Mouse (Mus musculus): ENCODE data around the gene Slc6a6. TPM values are rescaled to one million over a fixed set of nuclear protein-coding genes. Genes with fewer than 3 reads are reported as not detected.

Slc6a6 gene
- total and polyA plus RNA-seq, 3 experiments = 0.03 to 2.8 TPM; not detected in 1

DNA sequence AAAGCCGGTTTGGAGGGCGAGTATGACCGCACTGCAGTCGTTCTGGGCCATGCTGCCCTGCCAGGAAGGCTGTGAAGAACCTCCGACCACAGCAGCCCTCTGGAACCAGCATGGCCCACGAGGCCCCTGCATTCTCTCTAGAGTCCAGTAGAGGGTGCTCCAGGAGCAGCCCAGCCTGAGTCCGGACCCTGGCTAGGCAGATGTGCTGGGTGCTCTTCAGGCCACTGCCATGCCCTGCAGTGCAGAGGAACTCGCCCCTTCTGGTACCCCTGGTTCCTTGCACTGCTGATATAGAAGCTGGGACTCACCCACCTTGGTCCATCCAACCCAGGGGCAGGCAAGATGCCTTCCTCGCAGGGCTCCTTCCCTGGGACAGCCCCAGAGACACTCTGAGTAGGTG is 92.7 kb downstream of the Slc6a6 start:
- Histone ChIP-seq H3K4me1 (ENCODE audit: insufficient read depth, low read depth, low read length) (no peaks in the 10 kb centered on the region), H3K36me3 (replicated peaks) (no peaks in the 10 kb centered on the region), H3K9me3 (replicated peaks) (no peaks in the 10 kb centered on the region), H3K4me3 (ENCODE audit: low read depth, low read length) (no peak overlapping the region), H3K27me3 (ENCODE audit: insufficient read depth, low read length) (peaks cover 14% of the 10 kb centered on the region; the same call in 1 of the 2 replicates)
- peak; percentile 37 for DNase-seq (ENCODE audit: low spot score)
- no peak for TF ChIP-seq TAL1 (conservative IDR thresholded peaks at IDR 0.05; ENCODE audit: low read depth, low read length)
- no peak for TF ChIP-seq POLR2AphosphoS5 (IDR thresholded peaks at IDR 0.05; ENCODE audit: insufficient replicate concordance, low read depth, low read length)
- TF ChIP-seq CTCF (IDR thresholded peaks at IDR 0.05; ENCODE audit: low read depth, low read length) = peak; percentile 72
- TF ChIP-seq GATA1 (IDR thresholded peaks at IDR 0.05; ENCODE audit: borderline replicate concordance, low read length) = no peak
- no peak for TF ChIP-seq GATA2 (IDR thresholded peaks at IDR 0.05; ENCODE audit: borderline replicate concordance, low read depth, low read length)
- peak; percentile 34; the same call in 1 of the 2 replicates for ATAC-seq (ENCODE audit: extremely low read depth, insufficient number of reproducible peaks, low FRiP score, poor library complexity, severe bottlenecking)

DNA sequence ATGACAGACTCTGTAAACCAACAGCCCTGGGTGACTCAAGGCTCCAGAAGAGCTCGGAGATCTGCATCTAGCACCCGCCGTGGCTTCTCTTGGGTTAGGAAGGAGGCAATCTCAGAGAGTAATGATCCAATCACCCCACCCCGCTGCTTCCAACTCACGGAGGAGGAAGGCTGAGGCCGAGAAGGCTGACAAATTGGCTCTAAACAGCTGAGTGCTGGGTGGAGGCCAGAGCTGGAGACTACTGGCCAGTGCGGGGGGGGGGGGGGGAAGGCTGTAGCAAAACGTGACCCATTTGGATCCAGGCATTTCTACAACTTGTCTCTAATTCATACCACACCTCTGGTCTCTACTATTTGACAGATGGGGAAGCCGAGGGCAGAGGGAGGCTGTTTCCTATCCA is 95.4 kb downstream of the Slc6a6 start:
- TF ChIP-seq CTCF (IDR thresholded peaks at IDR 0.05; ENCODE audit: low read depth, low read length) (no peak), POLR2AphosphoS5 (IDR thresholded peaks at IDR 0.05; ENCODE audit: insufficient replicate concordance, low read depth, low read length) (no peak), GATA2 (IDR thresholded peaks at IDR 0.05; ENCODE audit: borderline replicate concordance, low read depth, low read length) (no peak), TAL1 (conservative IDR thresholded peaks at IDR 0.05; ENCODE audit: low read depth, low read length) (no peak), GATA1 (IDR thresholded peaks at IDR 0.05; ENCODE audit: borderline replicate concordance, low read length) (no peak)
- DNase-seq (ENCODE audit: low spot score) = no peak
- no peak for ATAC-seq (ENCODE audit: extremely low read depth, insufficient number of reproducible peaks, low FRiP score, poor library complexity, severe bottlenecking)
- peaks cover 14% of the 10 kb centered on the region; the same call in 1 of the 2 replicates for H3K27me3 ChIP-seq (ENCODE audit: insufficient read depth, low read length)
- H3K36me3 ChIP-seq (replicated peaks) = no peaks in the 10 kb centered on the region
- H3K9me3 ChIP-seq (replicated peaks) = no peaks in the 10 kb centered on the region
- no peaks in the 10 kb centered on the region for H3K4me1 ChIP-seq (ENCODE audit: insufficient read depth, low read depth, low read length)
- H3K4me3 ChIP-seq (ENCODE audit: low read depth, low read length) = no peak overlapping the region

DNA sequence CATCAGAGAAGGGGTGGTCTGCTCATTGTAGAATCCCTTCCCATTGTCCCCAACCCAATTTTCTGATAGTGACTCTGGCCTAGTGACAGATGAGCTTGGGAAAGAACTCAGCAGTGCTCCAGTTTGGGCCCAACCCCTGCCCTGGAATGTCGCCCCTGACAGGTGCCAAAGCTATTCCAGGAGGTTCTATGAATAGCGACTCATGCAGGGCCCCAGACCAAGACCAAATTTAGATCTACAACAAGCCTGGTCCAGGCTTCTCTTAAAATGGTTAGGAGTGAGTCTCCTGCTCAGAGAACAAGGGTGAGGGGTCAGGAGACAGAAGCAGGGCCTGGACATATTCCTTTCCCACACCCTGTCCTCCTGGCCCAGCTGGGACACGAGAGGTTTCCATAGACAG is 101.2 kb downstream of the Slc6a6 start:
- DNase-seq (ENCODE audit: low spot score) = no peak
- Histone ChIP-seq H3K36me3 (replicated peaks) (no peaks in the 10 kb centered on the region), H3K9me3 (replicated peaks) (no peaks in the 10 kb centered on the region), H3K4me1 (ENCODE audit: insufficient read depth, low read depth, low read length) (no peaks in the 10 kb centered on the region), H3K27me3 (ENCODE audit: insufficient read depth, low read length) (peaks cover 6% of the 10 kb centered on the region; the same call in 1 of the 2 replicates), H3K4me3 (ENCODE audit: low read depth, low read length) (no peak overlapping the region)
- ATAC-seq (ENCODE audit: extremely low read depth, insufficient number of reproducible peaks, low FRiP score, poor library complexity, severe bottlenecking) = no peak
- TF ChIP-seq GATA2 (IDR thresholded peaks at IDR 0.05; ENCODE audit: borderline replicate concordance, low read depth, low read length) = no peak
- TF ChIP-seq CTCF (IDR thresholded peaks at IDR 0.05; ENCODE audit: low read depth, low read length) = no peak
- no peak for TF ChIP-seq POLR2AphosphoS5 (IDR thresholded peaks at IDR 0.05; ENCODE audit: insufficient replicate concordance, low read depth, low read length)
- no peak for TF ChIP-seq GATA1 (IDR thresholded peaks at IDR 0.05; ENCODE audit: borderline replicate concordance, low read length)
- no peak for TF ChIP-seq TAL1 (conservative IDR thresholded peaks at IDR 0.05; ENCODE audit: low read depth, low read length)

DNA sequence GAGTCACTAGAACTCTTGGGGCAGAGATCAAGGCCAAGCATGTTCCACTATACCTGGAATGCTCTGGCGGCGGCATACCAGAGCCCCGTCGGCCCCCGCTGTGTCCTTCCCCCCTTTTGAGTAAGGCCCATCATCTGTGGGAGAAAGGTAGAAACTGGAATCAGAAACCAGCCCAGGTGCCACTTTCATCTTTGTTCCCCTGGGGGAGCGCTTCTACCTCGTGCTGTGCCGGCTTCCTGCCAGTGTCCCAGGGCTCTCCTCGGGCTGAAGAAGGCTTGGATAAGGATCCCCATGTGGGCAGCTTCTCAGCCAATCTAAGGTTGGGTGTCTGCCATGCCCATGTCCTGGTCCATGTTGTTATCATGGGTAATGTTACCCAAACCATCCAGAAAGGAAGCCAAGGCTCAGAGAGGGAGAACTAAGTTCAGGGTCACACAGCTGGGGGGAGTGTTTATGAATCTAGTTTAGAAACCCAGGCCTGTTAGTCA is 104.5 kb downstream of the Slc6a6 start:
- no peak for ATAC-seq (ENCODE audit: extremely low read depth, insufficient number of reproducible peaks, low FRiP score, poor library complexity, severe bottlenecking)
- H3K9me3 ChIP-seq (replicated peaks) = no peaks in the 10 kb centered on the region
- no peak for DNase-seq (ENCODE audit: low spot score)
- TF ChIP-seq POLR2AphosphoS5 (IDR thresholded peaks at IDR 0.05; ENCODE audit: insufficient replicate concordance, low read depth, low read length) (no peak), GATA2 (IDR thresholded peaks at IDR 0.05; ENCODE audit: borderline replicate concordance, low read depth, low read length) (no peak), GATA1 (IDR thresholded peaks at IDR 0.05; ENCODE audit: borderline replicate concordance, low read length) (no peak), TAL1 (conservative IDR thresholded peaks at IDR 0.05; ENCODE audit: low read depth, low read length) (no peak), CTCF (IDR thresholded peaks at IDR 0.05; ENCODE audit: low read depth, low read length) (no peak)
- H3K27me3 ChIP-seq (ENCODE audit: insufficient read depth, low read length) = peaks cover 3% of the 10 kb centered on the region; the same call in 1 of the 2 replicates
- H3K4me1 ChIP-seq (ENCODE audit: insufficient read depth, low read depth, low read length) = no peaks in the 10 kb centered on the region
- H3K4me3 ChIP-seq (ENCODE audit: low read depth, low read length) = no peak overlapping the region
- H3K36me3 ChIP-seq (replicated peaks) = no peaks in the 10 kb centered on the region

DNA sequence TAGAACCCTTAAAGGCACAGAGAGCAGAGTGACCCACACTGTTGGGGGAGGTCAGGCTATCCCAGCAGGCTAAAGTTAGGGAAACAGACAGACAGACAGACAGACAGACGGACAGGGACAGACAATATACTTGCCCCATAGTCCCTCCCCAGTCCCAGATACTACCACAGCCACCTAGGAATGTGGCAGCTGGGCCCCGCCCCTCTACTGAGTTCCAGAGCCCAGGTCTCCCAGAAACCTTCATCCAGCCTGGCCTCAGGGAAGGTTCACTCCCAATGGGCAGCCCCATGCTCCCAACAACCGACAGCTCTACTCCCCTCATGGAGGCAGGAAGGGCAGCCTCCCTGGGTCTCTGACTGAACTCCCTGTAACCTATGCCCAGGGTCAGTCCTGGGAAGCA is 111.8 kb downstream of the Slc6a6 start:
- TF ChIP-seq GATA1 (IDR thresholded peaks at IDR 0.05; ENCODE audit: borderline replicate concordance, low read length) (no peak), GATA2 (IDR thresholded peaks at IDR 0.05; ENCODE audit: borderline replicate concordance, low read depth, low read length) (no peak), POLR2AphosphoS5 (IDR thresholded peaks at IDR 0.05; ENCODE audit: insufficient replicate concordance, low read depth, low read length) (no peak), TAL1 (conservative IDR thresholded peaks at IDR 0.05; ENCODE audit: low read depth, low read length) (no peak), CTCF (IDR thresholded peaks at IDR 0.05; ENCODE audit: low read depth, low read length) (no peak)
- Histone ChIP-seq H3K9me3 (replicated peaks) (no peaks in the 10 kb centered on the region), H3K4me3 (ENCODE audit: low read depth, low read length) (no peak overlapping the region), H3K4me1 (ENCODE audit: insufficient read depth, low read depth, low read length) (no peaks in the 10 kb centered on the region), H3K27me3 (ENCODE audit: insufficient read depth, low read length) (peaks cover 7% of the 10 kb centered on the region; the same call in 1 of the 2 replicates), H3K36me3 (replicated peaks) (no peaks in the 10 kb centered on the region)
- ATAC-seq (ENCODE audit: extremely low read depth, insufficient number of reproducible peaks, low FRiP score, poor library complexity, severe bottlenecking) (no peak), DNase-seq (ENCODE audit: low spot score) (no peak)

DNA sequence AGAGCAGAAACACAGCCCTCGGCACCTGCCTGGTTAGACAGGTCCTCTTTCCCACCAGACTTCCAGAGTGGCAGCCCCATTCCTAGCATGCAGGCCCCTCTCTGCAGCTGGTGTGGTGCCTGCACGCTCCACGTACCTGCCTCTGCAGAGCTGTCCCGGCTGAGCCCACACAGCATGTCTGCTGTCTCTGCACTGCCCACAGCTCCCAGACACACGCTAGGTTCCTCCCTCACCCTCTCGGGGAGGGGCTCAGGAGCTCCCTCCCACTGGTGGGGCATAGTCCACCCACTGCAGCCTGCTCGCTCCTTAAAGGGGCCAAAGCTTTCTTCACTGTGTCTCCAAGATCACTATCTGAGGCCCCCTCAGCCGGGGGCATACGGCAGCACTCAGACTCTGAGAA is 112.2 kb downstream of the Slc6a6 start:
- no peak for ATAC-seq (ENCODE audit: extremely low read depth, insufficient number of reproducible peaks, low FRiP score, poor library complexity, severe bottlenecking)
- peaks cover 7% of the 10 kb centered on the region; the same call in 1 of the 2 replicates for H3K27me3 ChIP-seq (ENCODE audit: insufficient read depth, low read length)
- DNase-seq (ENCODE audit: low spot score) = no peak

More for the DNA sequence above, 112.2 kb downstream of the Slc6a6 start:
- no peaks in the 10 kb centered on the region for H3K9me3 ChIP-seq (replicated peaks)
- TF ChIP-seq TAL1 (conservative IDR thresholded peaks at IDR 0.05; ENCODE audit: low read depth, low read length) (no peak), CTCF (IDR thresholded peaks at IDR 0.05; ENCODE audit: low read depth, low read length) (no peak), GATA2 (IDR thresholded peaks at IDR 0.05; ENCODE audit: borderline replicate concordance, low read depth, low read length) (no peak), GATA1 (IDR thresholded peaks at IDR 0.05; ENCODE audit: borderline replicate concordance, low read length) (no peak), POLR2AphosphoS5 (IDR thresholded peaks at IDR 0.05; ENCODE audit: insufficient replicate concordance, low read depth, low read length) (no peak)
- no peak overlapping the region for H3K4me3 ChIP-seq (ENCODE audit: low read depth, low read length)
- no peaks in the 10 kb centered on the region for H3K4me1 ChIP-seq (ENCODE audit: insufficient read depth, low read depth, low read length)
- no peaks in the 10 kb centered on the region for H3K36me3 ChIP-seq (replicated peaks)
